Mouse (Mus musculus) small intestine, adult 2 months (tissue): ENCODE measurements around the gene Camkk2. TPM values are rescaled to one million over a fixed set of nuclear protein-coding genes. Genes with fewer than 3 reads are reported as not detected.

Experiments
- H3K27ac ChIP-seq: fragments of 200-500 bp; 2 replicates; pipeline ENCODE4 v1.5.1; 2012; ENCODE audit warnings: low read depth, low read length, control low read depth, inconsistent platforms; ENCODE audit not compliant: insufficient read depth
- H3K27me3 ChIP-seq: fragments of 200-500 bp; 2 replicates; pipeline ENCODE4 v1.6.1; 2012; ENCODE audit warnings: mild to moderate bottlenecking, moderate library complexity, low read length, inconsistent platforms; ENCODE audit not compliant: control insufficient read depth, insufficient read depth
- H3K36me3 ChIP-seq: fragments of 200-500 bp; 2 replicates; pipeline ENCODE4 v1.6.1; 2012; ENCODE audit warnings: mild to moderate bottlenecking, low read length, control low read depth, inconsistent platforms; ENCODE audit not compliant: control insufficient read depth, insufficient read depth
- H3K4me1 ChIP-seq: fragments of 200-500 bp; 2 replicates; pipeline ENCODE4 v1.6.1; 2012; ENCODE audit warnings: low read length, inconsistent platforms, mixed read lengths; ENCODE audit not compliant: control insufficient read depth, insufficient read depth, insufficient read length
- H3K4me3 ChIP-seq: fragments of 200-500 bp; 2 replicates; pipeline ENCODE4 v1.5.1; 2012; ENCODE audit warnings: low read depth, mild to moderate bottlenecking, control low read depth, inconsistent platforms, low read length, moderate library complexity
- CTCF ChIP-seq: fragments of 200-500 bp; IDR thresholded peaks from 2 replicates; pipeline ENCODE4 v1.5.1; 2012; ENCODE audit warnings: low read depth, mild to moderate bottlenecking, control low read depth, inconsistent platforms, low read length, moderate library complexity, mixed read lengths; ENCODE audit not compliant: insufficient replicate concordance, insufficient read length; ENCODE audit errors: extremely low read depth
- POLR2A ChIP-seq: fragments of 200-500 bp; IDR thresholded peaks from 2 replicates; pipeline ENCODE4 v1.6.1; 2012; ENCODE audit warnings: low read depth, mild to moderate bottlenecking, control low read depth, inconsistent platforms, low read length, moderate library complexity
- WGBS: fragments of 180-500 bp; shearing (Covaris S2); methylation state at CpG from one replicate; pipeline ENCODE4 v1.1.7; 2018; 5-methylcytosine and 5-hydroxymethylcytosine counted together
- polyA plus RNA-seq: library from polyadenylated mRNA; depleted of rRNA; stranded (reverse); fragments of >200 nt; gene quantifications from 2 replicates; pipeline ENCODE4 v1.2.3, GENCODE M21; 2012

Gene Camkk2
- polyA plus RNA-seq, 1 experiment: 6.8 TPM

DNA sequence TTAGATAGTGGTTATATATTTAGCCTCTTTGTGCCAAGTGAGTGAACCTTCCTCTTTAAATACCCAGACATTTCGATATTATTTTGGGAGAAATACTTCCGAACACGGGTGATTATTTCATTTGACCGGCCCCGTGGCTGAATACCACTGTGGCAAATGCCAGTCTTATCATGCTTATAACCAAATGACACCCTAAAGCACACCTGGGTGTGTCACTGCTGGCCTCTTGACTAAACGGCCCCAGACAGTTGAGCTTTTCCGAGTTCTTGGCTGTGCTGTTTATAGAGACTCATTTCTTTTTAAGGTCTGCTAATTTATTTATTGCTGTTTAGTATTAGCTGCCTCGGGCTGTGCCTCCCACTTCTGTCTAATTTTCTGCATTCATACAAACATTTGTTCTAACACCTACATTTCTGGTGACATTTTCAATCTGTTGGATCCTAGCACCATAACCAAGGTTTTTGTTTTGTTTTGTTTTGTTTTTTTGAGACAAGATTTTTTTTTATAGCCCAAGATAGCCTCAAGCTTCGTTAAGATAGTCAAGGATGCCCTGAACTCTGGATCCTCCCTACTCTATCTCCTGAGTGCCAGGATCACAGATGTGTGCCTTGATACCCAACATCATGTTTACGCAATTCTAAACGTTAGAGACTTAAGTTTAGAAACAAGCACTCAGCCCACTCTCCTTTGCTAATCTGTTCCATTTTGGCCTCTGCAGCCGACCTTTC lies 78.9 kb downstream of the Camkk2 start:
- H3K27me3 ChIP-seq: no peaks in the 10 kb centered on the region
- TF ChIP-seq POLR2A: no peak
- no peak for TF ChIP-seq CTCF
- H3K36me3 ChIP-seq: no peaks in the 10 kb centered on the region
- H3K27ac ChIP-seq: peak overlapping the region; percentile 55; the same call in 1 of the 2 replicates
- WGBS: 25% methylated on average over 12 of the region's 12 CpGs
- no peak overlapping the region for H3K4me3 ChIP-seq
- H3K4me1 ChIP-seq: peaks cover 13% of the 10 kb centered on the region

- Histone ChIP-seq H3K36me3 (no peaks in the 10 kb centered on the region), H3K4me3 (no peak overlapping the region), H3K4me1 (peaks cover 13% of the 10 kb centered on the region), H3K27ac (peak overlapping the region; percentile 72), H3K27me3 (no peaks in the 10 kb centered on the region)
- WGBS: 61% methylated on average over 9 of the region's 9 CpGs
- no peak for TF ChIP-seq POLR2A
- TF ChIP-seq CTCF: no peak
Observed at GRCm38 (mm10) chr5:122698701-122699060, 80.5 kb downstream of the Camkk2 start.

- Histone ChIP-seq H3K27ac (peak overlapping the region; percentile 9; the same call in 1 of the 2 replicates), H3K4me1 (peaks cover 16% of the 10 kb centered on the region), H3K27me3 (no peaks in the 10 kb centered on the region), H3K36me3 (no peaks in the 10 kb centered on the region), H3K4me3 (no peak overlapping the region)
- TF ChIP-seq CTCF (no peak), POLR2A (no peak)
- 68% methylated on average over 10 of the region's 10 CpGs for WGBS
Observed at GRCm38 (mm10) chr5:122698041-122698700, 81.0 kb downstream of the Camkk2 start.

GRCm38 (mm10) chr5:122695516-122695915 lies 83.7 kb downstream of the Camkk2 start:
- no peaks in the 10 kb centered on the region for H3K36me3 ChIP-seq
- TF ChIP-seq POLR2A: no peak
- no peak for TF ChIP-seq CTCF
- H3K27ac ChIP-seq: no peak overlapping the region
- H3K27me3 ChIP-seq: no peaks in the 10 kb centered on the region
- 82% methylated on average over 8 of the region's 8 CpGs for WGBS
- peaks cover 19% of the 10 kb centered on the region for H3K4me1 ChIP-seq
- H3K4me3 ChIP-seq: no peak overlapping the region

- no peak for TF ChIP-seq CTCF
- TF ChIP-seq POLR2A: no peak
- Histone ChIP-seq H3K27ac (peak overlapping the region; percentile 46; the same call in 1 of the 2 replicates), H3K4me3 (no peak overlapping the region), H3K4me1 (peaks cover 18% of the 10 kb centered on the region), H3K36me3 (no peaks in the 10 kb centered on the region), H3K27me3 (no peaks in the 10 kb centered on the region)
- 32% methylated on average over 13 of the region's 13 CpGs for WGBS
Observed at GRCm38 (mm10) chr5:122693431-122694207, 85.6 kb downstream of the Camkk2 start.

GRCm38 (mm10) chr5:122690486-122690885 lies 88.7 kb downstream of the Camkk2 start:
- 29% methylated on average over 6 of the region's 6 CpGs for WGBS
- TF ChIP-seq CTCF (no peak), POLR2A (no peak)
- Histone ChIP-seq H3K27ac (peak overlapping the region; percentile 37; the same call in 1 of the 2 replicates), H3K36me3 (no peaks in the 10 kb centered on the region), H3K4me1 (peaks cover 17% of the 10 kb centered on the region), H3K27me3 (no peaks in the 10 kb centered on the region), H3K4me3 (no peak overlapping the region)
